Mouse (Mus musculus) erythroblast, embryonic 14.5 days (primary cell): Measurements from ENCODE around the gene Axdnd1.

ENCODE experiments used
- GATA1 ChIP-seq: IDR thresholded peaks from 2 replicates; pipeline ENCODE4 v1.6.1; 2012; ENCODE audit warnings: low read length, inconsistent platforms, mixed read lengths
- TAL1 ChIP-seq: IDR thresholded peaks from 3 replicates; pipeline ENCODE4 v1.6.1; 2012; ENCODE audit warnings: low read length, inconsistent platforms, mixed read lengths

DNA sequence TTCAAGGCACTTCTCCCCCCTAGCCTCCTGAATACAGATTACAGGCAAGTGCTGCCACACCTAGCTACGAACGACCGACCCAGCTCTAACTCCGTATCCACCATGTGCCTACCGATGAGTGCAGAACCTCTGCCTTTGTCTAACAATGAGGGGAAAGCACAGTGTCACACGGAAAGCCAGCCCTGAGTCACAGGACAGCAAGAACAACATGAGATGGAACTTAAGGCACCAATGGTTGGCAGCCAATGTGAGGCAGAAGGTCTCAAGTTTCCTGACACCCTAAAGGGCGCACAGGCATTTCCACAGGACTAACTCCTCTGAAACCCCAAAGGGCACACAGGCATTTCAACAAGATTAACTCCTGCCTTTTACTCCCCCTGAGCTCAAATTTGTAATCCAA lies 28.1 kb upstream of the Axdnd1 start:
- TF ChIP-seq GATA1 (no peak), TAL1 (no peak)
